Mouse (Mus musculus) thymus, adult 2 months (tissue): ENCODE measurements around the gene Sgms1. TPM values are rescaled to one million over a fixed set of nuclear protein-coding genes. Genes with fewer than 3 reads are reported as not detected.

Experiments
- DNase-seq: peaks from one replicate; pipeline ENCODE4 v3.0.0; 2021
- H3K27ac ChIP-seq: fragments of 200-500 bp; 2 replicates; pipeline ENCODE4 v1.5.1; 2012; ENCODE audit warnings: low read length, control low read depth; ENCODE audit not compliant: control insufficient read depth, insufficient read depth
- H3K27me3 ChIP-seq: fragments of 200-500 bp; 2 replicates; pipeline ENCODE4 v1.6.1; 2012; ENCODE audit warnings: mild to moderate bottlenecking, low read length, moderate library complexity, mixed read lengths; ENCODE audit not compliant: control insufficient read depth, insufficient read depth
- H3K36me3 ChIP-seq: fragments of 200-500 bp; 2 replicates; pipeline ENCODE4 v1.6.1; 2012; ENCODE audit warnings: mild to moderate bottlenecking, low read length, moderate library complexity; ENCODE audit not compliant: control insufficient read depth, insufficient read depth
- H3K4me1 ChIP-seq: fragments of 200-500 bp; replicated peaks from 2 replicates; pipeline ENCODE4 v1.6.1; 2012; ENCODE audit warnings: low read length; ENCODE audit not compliant: control insufficient read depth, insufficient read depth
- H3K4me3 ChIP-seq: fragments of 200-500 bp; 2 replicates; pipeline ENCODE4 v1.5.1; 2012; ENCODE audit warnings: mild to moderate bottlenecking, low read length, control low read depth, moderate library complexity; ENCODE audit not compliant: control insufficient read depth, insufficient read depth
- CTCF ChIP-seq: fragments of 200-500 bp; IDR thresholded peaks from 2 replicates; pipeline ENCODE4 v1.5.1; 2012; ENCODE audit warnings: mild to moderate bottlenecking, control low read depth, low read length, moderate library complexity, borderline replicate concordance; ENCODE audit not compliant: control insufficient read depth, poor library complexity, insufficient read depth; ENCODE audit errors: extremely low read depth
- POLR2A ChIP-seq: fragments of 200-500 bp; IDR thresholded peaks from 2 replicates; pipeline ENCODE4 v1.6.1; 2012; ENCODE audit warnings: mild to moderate bottlenecking, low read length, control low read depth, moderate library complexity; ENCODE audit not compliant: control insufficient read depth, poor library complexity, insufficient read depth; ENCODE audit errors: extremely low read depth
- WGBS: fragments of 180-500 bp; shearing (Covaris S2); methylation state at CpG from one replicate; pipeline ENCODE4 v1.1.7; 2018; 5-methylcytosine and 5-hydroxymethylcytosine counted together
- polyA plus RNA-seq: library from polyadenylated mRNA; depleted of rRNA; stranded (reverse); fragments of >200 nt; gene quantifications from 2 replicates; pipeline ENCODE4 v1.2.3, GENCODE M21; 2012; rRNA removed

Sgms1 gene
- 5.9 and 7.4 TPM in 2 replicates for polyA plus RNA-seq

DNA sequence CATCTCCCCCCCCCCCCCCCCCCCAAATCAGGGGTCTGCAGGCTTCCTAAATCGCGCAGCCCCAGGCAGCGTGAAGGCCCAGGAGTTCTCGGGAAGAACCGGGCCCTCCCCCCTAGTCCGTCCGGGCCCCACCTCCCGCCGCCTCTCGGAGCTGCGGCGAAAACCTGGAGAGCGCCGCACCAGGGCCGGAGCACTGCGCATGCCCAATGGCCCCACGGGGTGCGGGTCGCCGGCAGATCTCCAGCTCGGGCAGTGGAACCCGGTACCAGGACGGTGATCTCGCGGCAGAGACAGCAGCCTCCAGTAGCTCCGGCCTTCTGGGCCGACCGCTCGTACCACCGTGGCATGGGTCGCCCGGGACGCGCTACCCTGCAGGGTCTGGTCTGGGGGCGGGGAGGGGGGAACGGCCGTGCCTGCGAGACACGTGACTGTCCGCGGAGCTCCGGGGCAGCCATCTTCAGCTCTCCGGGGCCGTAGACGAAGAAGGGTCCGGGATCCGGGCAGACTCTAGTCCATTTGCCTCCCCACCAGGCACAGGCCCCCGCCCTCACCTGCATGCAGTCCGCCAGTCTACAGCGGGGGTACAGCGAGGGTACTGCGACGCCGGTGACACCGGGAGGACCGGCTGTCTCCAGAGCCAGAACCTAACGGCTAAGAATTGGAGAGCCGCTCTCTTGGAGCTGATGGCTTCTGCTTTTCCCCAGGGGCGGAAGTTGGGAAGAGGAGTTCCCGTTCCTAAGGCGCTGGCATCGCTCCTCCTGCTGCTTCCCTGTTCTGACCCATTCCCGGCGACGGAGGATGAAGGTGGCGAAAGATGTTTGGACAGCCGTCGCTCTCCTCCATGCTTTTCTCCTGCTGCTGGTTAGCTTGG is at the start of gene Sgms1:
Gene Sgms1, minus strand, starts transcription at position 714 of the 871 bp plus-strand sequence.
- no peaks in the 10 kb centered on the region for H3K36me3 ChIP-seq
- no peaks in the 10 kb centered on the region; the same call in 1 of the 2 replicates for H3K27me3 ChIP-seq
- peaks cover 6% of the 10 kb centered on the region for H3K4me1 ChIP-seq
- peak within 1 kb of the TSS; percentile 16; the same call in 1 of the 2 replicates for H3K27ac ChIP-seq
- peak within 1 kb of the TSS; percentile 65 for H3K4me3 ChIP-seq
- no peak for TF ChIP-seq CTCF
- TF ChIP-seq POLR2A, result no peak
- WGBS, result 6% methylated on average over 68 of the region's 68 CpGs
- DNase-seq, result peak; percentile 71

GRCm38 (mm10) chr19:32425856-32426255 is 36.3 kb upstream of the Sgms1 start:
- Histone ChIP-seq H3K4me1 (no peaks in the 10 kb centered on the region), H3K27me3 (no peaks in the 10 kb centered on the region), H3K4me3 (no peak overlapping the region), H3K27ac (no peak overlapping the region), H3K36me3 (no peaks in the 10 kb centered on the region)
- WGBS, result 98% methylated on average over 3 of the region's 3 CpGs
- TF ChIP-seq POLR2A, result no peak
- no peak for TF ChIP-seq CTCF
- no peak for DNase-seq

GRCm38 (mm10) chr19:32424706-32425105 is 35.2 kb upstream of the Sgms1 start:
- 98% methylated on average over 3 of the region's 3 CpGs for WGBS
- no peaks in the 10 kb centered on the region for H3K36me3 ChIP-seq
- no peaks in the 10 kb centered on the region for H3K4me1 ChIP-seq
- H3K4me3 ChIP-seq, result no peak overlapping the region
- no peak overlapping the region for H3K27ac ChIP-seq
- DNase-seq, result no peak
- TF ChIP-seq CTCF, result no peak
- no peak for TF ChIP-seq POLR2A
- no peaks in the 10 kb centered on the region for H3K27me3 ChIP-seq

DNA sequence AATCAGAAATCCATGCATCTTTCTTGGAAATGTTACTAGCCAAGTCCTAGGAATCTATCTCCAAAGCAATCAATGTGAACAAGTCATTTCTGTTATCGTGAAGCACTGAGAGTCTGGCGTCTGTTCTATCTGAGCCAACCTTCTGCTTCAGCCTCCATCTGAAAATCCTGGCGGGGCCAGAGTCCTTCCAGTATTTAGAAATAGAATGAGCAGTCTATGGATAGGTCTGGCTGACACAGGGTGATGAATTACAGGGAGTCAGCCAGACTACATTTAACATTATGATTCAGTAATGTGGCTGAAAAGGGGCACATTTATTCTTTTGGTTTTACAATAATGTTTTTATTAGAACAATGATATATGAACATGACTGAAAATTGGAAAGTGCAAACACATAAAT is 29.6 kb upstream of the Sgms1 start:
- WGBS, result 93% methylated on average over 3 of the region's 3 CpGs
- DNase-seq, result no peak
- no peak overlapping the region for H3K27ac ChIP-seq
- no peaks in the 10 kb centered on the region for H3K36me3 ChIP-seq
- no peak for TF ChIP-seq POLR2A
- TF ChIP-seq CTCF, result no peak
- no peaks in the 10 kb centered on the region for H3K4me1 ChIP-seq
- H3K4me3 ChIP-seq, result no peak overlapping the region
- no peaks in the 10 kb centered on the region for H3K27me3 ChIP-seq

DNA sequence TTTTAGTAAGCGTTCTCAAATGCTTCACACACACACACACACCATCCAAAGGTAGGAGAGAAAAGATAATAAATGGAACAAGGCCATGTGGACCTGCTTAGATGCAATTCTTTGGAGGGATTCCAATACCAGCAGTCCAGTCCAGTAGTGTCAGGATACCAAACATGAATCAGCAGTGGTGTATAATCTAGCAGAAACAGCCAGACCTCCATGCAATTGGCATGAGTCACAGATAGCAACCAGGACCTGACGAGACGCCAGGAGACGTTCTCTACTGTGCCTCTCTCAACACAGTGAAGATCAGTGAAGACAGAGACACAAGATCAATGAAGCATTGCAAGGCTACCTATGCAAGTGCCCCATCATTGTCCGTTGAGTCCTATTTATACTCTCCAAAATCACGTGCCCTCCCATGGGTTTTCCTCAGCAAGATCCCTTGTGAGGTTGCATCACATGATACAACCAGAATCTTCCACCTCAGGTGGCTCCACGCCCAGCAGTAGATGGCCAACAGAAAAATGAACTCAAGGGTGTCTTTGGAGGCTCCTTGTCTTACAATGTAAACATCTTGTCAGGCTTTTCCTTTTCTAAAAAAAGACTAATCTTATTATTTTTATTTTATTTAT is 27.3 kb upstream of the Sgms1 start:
- no peak overlapping the region for H3K4me3 ChIP-seq
- WGBS, result 95% methylated on average over 7 of the region's 7 CpGs
- no peak overlapping the region for H3K27ac ChIP-seq
- no peaks in the 10 kb centered on the region for H3K4me1 ChIP-seq
- no peaks in the 10 kb centered on the region for H3K36me3 ChIP-seq
- TF ChIP-seq POLR2A (no peak), CTCF (no peak)
- H3K27me3 ChIP-seq, result no peaks in the 10 kb centered on the region
- DNase-seq, result no peak

DNA sequence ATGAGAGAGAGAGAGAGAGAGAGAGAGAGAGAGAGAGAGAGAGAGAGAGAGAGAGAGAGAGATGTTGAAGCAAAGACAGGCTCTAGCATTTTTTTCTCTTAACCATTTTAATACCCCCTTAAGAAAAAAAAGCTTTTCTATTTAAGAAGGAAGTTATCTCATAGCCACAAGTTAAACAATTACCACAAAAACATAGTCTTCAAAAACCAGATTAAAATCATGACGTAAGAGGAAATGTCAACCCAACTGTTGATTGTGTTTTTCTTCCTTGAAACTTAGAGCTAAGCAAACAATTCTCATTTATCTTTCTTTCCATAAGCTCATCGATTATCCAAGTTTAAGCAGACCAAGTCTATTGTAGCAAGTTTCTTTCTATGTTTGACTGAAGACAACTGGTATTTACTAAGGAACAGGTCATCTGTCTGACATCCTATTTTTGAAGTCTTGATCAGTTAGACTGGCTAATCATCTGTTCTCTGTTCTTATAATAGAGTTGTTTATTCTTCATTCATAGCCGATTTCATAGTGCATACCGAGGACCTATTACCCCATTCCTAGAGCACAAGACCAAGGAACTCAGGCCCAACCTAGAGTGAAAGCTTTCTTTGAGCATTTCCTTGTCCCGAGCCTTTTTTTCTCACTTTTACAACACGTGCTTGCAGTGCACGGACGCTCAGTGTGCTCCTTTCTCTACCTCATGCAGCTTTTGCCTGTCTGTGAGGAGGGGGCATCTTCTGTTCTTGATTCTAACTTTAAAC is 20.3 kb upstream of the Sgms1 start:
- TF ChIP-seq POLR2A (no peak), CTCF (no peak)
- no peaks in the 10 kb centered on the region for H3K36me3 ChIP-seq
- H3K4me3 ChIP-seq, result no peak overlapping the region
- H3K27me3 ChIP-seq, result no peaks in the 10 kb centered on the region
- peaks cover 23% of the 10 kb centered on the region for H3K4me1 ChIP-seq
- H3K27ac ChIP-seq, result no peak overlapping the region
- 61% methylated on average over 8 of the region's 8 CpGs for WGBS
- DNase-seq, result no peak
